Mouse (Mus musculus) T-helper 2 cell (primary cell): ENCODE results near the gene Atf6b.

ENCODE experiments used
- in situ Hi-C: fragments of 300-600 bp; cut with MboI, MseI; formaldehyde crosslinking; loops from one replicate; pipeline ENCODE4 v1.15.1; 2025; ENCODE audit warnings: high pct_unique_total_duplicates

The Atf6b gene

DNA sequence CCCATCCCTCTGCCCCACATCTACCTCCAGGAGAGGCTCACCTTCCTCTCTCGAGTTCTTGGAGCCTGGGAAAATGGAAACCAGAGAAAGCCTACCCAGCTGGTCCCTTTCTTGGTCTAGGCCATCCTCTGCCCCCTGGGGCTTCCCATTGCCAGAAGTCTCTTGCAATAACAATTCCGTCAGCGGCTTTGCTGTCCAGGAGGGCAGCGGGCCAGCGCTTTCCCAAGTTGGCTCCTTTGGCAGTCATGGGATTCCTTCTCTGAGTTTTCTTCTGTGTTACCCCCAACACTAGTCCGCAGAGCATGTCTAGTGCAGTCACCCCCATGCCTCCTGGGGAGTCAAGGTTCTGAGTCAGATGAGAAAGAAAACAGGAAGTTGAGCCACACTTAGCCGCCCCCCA lies 46.0 kb downstream of the Atf6b start:
- in situ Hi-C loops = no loop called here

DNA sequence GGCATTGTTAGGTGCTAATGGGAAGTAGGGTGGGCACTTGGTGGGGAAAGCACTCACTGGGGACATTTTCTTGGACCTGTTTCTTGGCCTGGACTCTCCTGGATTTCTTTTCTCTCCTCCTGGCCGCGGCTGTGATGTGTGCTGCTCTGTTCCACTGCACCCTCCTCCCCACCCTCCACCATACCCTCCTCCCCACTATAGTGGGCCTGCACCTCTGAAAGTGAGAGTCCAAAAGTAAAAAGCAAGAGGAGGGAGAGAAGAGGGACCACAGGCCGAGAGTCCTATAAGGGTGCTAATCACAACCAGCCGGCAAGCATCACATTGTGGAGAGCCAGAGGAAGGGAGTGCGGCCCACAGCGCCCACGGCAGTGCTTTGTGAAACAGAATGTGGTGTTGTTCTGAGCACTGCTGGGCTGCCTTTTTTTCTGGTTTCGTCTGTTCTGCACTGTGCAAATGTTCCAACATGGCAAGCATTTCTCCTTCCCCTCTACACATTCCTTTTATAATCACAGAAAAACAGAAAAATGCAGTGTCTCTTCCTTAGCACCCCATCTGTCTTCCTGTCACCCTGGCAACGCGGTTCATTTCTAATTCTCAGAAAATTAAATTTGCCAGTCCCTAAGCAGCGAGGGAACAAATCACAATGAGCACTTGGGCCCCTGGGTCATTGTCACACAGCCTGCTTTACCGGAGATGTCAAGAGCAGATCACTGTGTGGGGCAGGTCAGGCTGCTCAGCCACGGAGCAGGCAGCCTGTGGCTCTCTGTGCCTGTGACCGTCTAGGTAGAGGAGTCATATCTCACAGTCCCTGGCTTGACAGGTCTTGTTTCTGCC lies 52.8 kb downstream of the Atf6b start:
- in situ Hi-C loops = loop anchor here (5.0 kb wide), 1 partner anchor 83 kb away; no protein-coding TSS in a partner anchor

DNA sequence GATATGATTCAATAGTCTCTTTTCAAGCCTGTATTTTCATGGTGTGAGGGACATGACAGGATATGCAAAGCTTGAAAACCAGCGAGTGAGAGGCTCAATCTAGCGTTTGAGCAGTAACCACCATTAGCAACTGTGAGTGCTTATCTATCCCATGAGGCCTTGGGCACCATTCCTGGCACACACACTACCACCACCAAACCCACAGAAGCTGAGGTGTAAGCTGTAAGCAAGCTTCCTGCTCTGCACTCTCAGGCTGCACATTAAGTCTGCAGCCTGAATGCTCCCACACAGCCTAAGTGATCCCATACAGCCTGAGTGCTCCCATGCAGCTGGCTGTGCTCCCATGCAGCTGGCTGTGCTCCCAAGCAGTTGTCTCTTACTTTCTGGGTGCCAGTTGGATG lies 53.7 kb downstream of the Atf6b start:
- in situ Hi-C loops = loop anchor here (5.0 kb wide), 1 partner anchor 82 kb away; no protein-coding TSS in a partner anchor
